Mouse (Mus musculus) layer of hippocampus, adult 18-20 months (tissue): ENCODE results near the gene Cfap45. TPM values are rescaled to one million over a fixed set of nuclear protein-coding genes. Genes with fewer than 3 reads are reported as not detected.
A peak's percentile ranks its signal among the peaks of the same experiment; 100 is the strongest.

Experiments used
- DNase-seq, 2 experiments: peaks; one replicate each; pipeline ENCODE4 v3.0.0; 2022; ENCODE audit warnings: low spot score in 2 of 2
- total RNA-seq, 2 experiments: library from RNA; stranded (reverse); gene quantifications; 2 replicates each; pipeline ENCODE4 v1.2.3; 2021

The Cfap45 gene
- total RNA-seq, 2 experiments from 2014 or later = 3.4 to 4.0 TPM

- no peak for DNase-seq
Observed at GRCm38 (mm10) chr1:172551009-172551408, 30.4 kb downstream of the Cfap45 start.

- DNase-seq = no peak
Observed at GRCm38 (mm10) chr1:172552623-172553022, 32.0 kb downstream of the Cfap45 start.

GRCm38 (mm10) chr1:172555638-172556037, 35.0 kb downstream of the Cfap45 start, which contains the start of gene Vsig8:
Vsig8 (plus strand) TSS chr1:172555938.
- DNase-seq = no peak

- peak; percentile 37 to 51 for DNase-seq
Observed at GRCm38 (mm10) chr1:172562641-172563464, 42.3 kb downstream of the Cfap45 start.

- DNase-seq = no peak
Observed at GRCm38 (mm10) chr1:172563465-172563828, 42.8 kb downstream of the Cfap45 start.

- no peak for DNase-seq
Observed at GRCm38 (mm10) chr1:172566131-172566530, 45.5 kb downstream of the Cfap45 start.

GRCm38 (mm10) chr1:172567758-172568157, 47.2 kb downstream of the Cfap45 start:
- DNase-seq = no peak

- DNase-seq = no peak
Observed at GRCm38 (mm10) chr1:172580116-172580515, 59.5 kb downstream of the Cfap45 start.

GRCm38 (mm10) chr1:172582436-172582835, 61.8 kb downstream of the Cfap45 start:
- no peak for DNase-seq

- DNase-seq = no peak
Observed at GRCm38 (mm10) chr1:172584271-172584670, 63.7 kb downstream of the Cfap45 start.

GRCm38 (mm10) chr1:172585026-172585425, 64.4 kb downstream of the Cfap45 start:
- no peak for DNase-seq

- DNase-seq = peak in 1 of 2 experiments; percentile 7
Observed at GRCm38 (mm10) chr1:172585612-172586567, 65.3 kb downstream of the Cfap45 start.

- DNase-seq = peak in 1 of 2 experiments; percentile 27
Observed at GRCm38 (mm10) chr1:172590385-172590784, 69.8 kb downstream of the Cfap45 start, which contains the start of gene Slamf8. Slamf8 (minus strand) TSS chr1:172590568.

GRCm38 (mm10) chr1:172593321-172593720, 72.7 kb downstream of the Cfap45 start:
- DNase-seq = no peak

- DNase-seq = no peak
Observed at GRCm38 (mm10) chr1:172593956-172594355, 73.4 kb downstream of the Cfap45 start.

GRCm38 (mm10) chr1:172594495-172594894, 73.9 kb downstream of the Cfap45 start:
- DNase-seq = peak in 1 of 2 experiments; percentile 72

Other genes starting within 250 kb of the Cfap45 start
- gene Atp1a2, start 222.7 kb upstream of the Cfap45 start, total RNA-seq = 100 to 1,000 TPM; 555 to 598 TPM
- 10 to 100 TPM; 70.6 to 75.4 TPM for gene Kcnj9, start 191.5 kb upstream of the Cfap45 start, total RNA-seq
- gene Kcnj10, start 179.6 kb upstream of the Cfap45 start, total RNA-seq = 10 to 100 TPM; 82.6 to 88.4 TPM
- 1 to 10 TPM; 7.8 to 8.5 TPM for gene Pigm, start 144.3 kb upstream of the Cfap45 start, total RNA-seq
- gene Slamf9, start 45.4 kb upstream of the Cfap45 start, total RNA-seq = under 1 TPM; 0.33 to 0.47 TPM
- 1 to 10 TPM; 3.9 to 4.8 TPM for gene Igsf9, start 39.0 kb upstream of the Cfap45 start, total RNA-seq
- gene Tagln2, start 20.8 kb upstream of the Cfap45 start, total RNA-seq = 10 to 100 TPM in 1 of 2 experiments, 1 to 10 TPM in 1; 9.2 to 11.7 TPM
- gene Vsig8, start 35.1 kb downstream of the Cfap45 start, total RNA-seq = under 1 TPM; 0.27 to 0.43 TPM
- not detected for gene Slamf8, start 69.8 kb downstream of the Cfap45 start, total RNA-seq
- not detected for gene Fcrl6, start 81.8 kb downstream of the Cfap45 start, total RNA-seq
- 1 to 10 TPM; 5.9 to 8.5 TPM for gene Dusp23, start 112.2 kb downstream of the Cfap45 start, total RNA-seq
- gene Crp, start 177.3 kb downstream of the Cfap45 start, total RNA-seq = not detected